Mouse (Mus musculus) kidney, adult 2 months (tissue): Measurements from ENCODE around the gene Zfp444.

Experiments used
- CTCF ChIP-seq: fragments of 200-500 bp; conservative IDR thresholded peaks from 2 replicates; pipeline ENCODE4 v1.5.1; 2011; ENCODE audit warnings: low read depth, mild to moderate bottlenecking, control low read depth, low read length, moderate library complexity, mixed read lengths; ENCODE audit not compliant: insufficient read depth, insufficient read length
- POLR2A ChIP-seq: fragments of 200-500 bp; IDR thresholded peaks from one replicate; pipeline ENCODE4 v1.6.1; 2011; ENCODE audit warnings: low read depth, low read length, control low read depth

- no peak for TF ChIP-seq CTCF
- no peak for TF ChIP-seq POLR2A
Observed at GRCm38 (mm10) chr7:6172674-6173244, 733 bp downstream of the Zfp444 start.
